Mouse (Mus musculus) layer of hippocampus, postnatal 10 days (tissue): Measurements from ENCODE around the gene Sf3a3. TPM values are rescaled to one million over a fixed set of nuclear protein-coding genes. Genes with fewer than 3 reads are reported as not detected.

Experiments used
- DNase-seq, 2 experiments: peaks; one replicate each; pipeline ENCODE4 v3.0.0; 2021; ENCODE audit warnings: low spot score in 2 of 2
- long read RNA-seq: library from polyadenylated mRNA; stranded (forward); transcript quantifications from one replicate; pipeline ENCODE4 v2.0.0, GENCODE M21; 2023
- total RNA-seq, 2 experiments: library from RNA; stranded (reverse); gene quantifications; 2 replicates each; pipeline ENCODE4 v1.2.3; 2021

Gene Sf3a3
- total RNA-seq = 10 to 100 TPM; 36.8 to 41.3 TPM
- long read RNA-seq, transcript Sf3a3-201 (17 exons, 1,820 nt) = major isoform, 26 of 36 reads
- long read RNA-seq, partial matches to known transcripts = 2 of 36 reads
- long read RNA-seq, other reads (novel, unspliced or antisense) = 7 of 36 reads

GRCm38 (mm10) chr4:124714545-124715481 is at the start of gene Sf3a3:
Sf3a3 (plus strand) TSS chr4:124714776.
- peak; percentile 96 for DNase-seq

GRCm38 (mm10) chr4:124667476-124668033 is 47.0 kb upstream of the Sf3a3 start:
- no peak for DNase-seq

GRCm38 (mm10) chr4:124668078-124668477 is 46.5 kb upstream of the Sf3a3 start:
- no peak for DNase-seq

GRCm38 (mm10) chr4:124670232-124670631 is 44.3 kb upstream of the Sf3a3 start:
- no peak for DNase-seq

- DNase-seq = no peak
Observed at GRCm38 (mm10) chr4:124671583-124671982, 43.0 kb upstream of the Sf3a3 start.

- DNase-seq = peak; percentile 66 to 76
Observed at GRCm38 (mm10) chr4:124672347-124673320, 41.9 kb upstream of the Sf3a3 start.

GRCm38 (mm10) chr4:124674334-124675032 is 40.1 kb upstream of the Sf3a3 start:
- no peak for DNase-seq

GRCm38 (mm10) chr4:124675037-124675436 is 39.5 kb upstream of the Sf3a3 start:
- peak; percentile 71 to 81 for DNase-seq

- DNase-seq = no peak
Observed at GRCm38 (mm10) chr4:124675958-124676357, 38.6 kb upstream of the Sf3a3 start.

- no peak for DNase-seq
Observed at GRCm38 (mm10) chr4:124682270-124682669, 32.3 kb upstream of the Sf3a3 start.

- no peak for DNase-seq
Observed at GRCm38 (mm10) chr4:124683474-124683873, 31.1 kb upstream of the Sf3a3 start.

GRCm38 (mm10) chr4:124685004-124685403 is 29.6 kb upstream of the Sf3a3 start:
- DNase-seq = no peak

- DNase-seq = no peak
Observed at GRCm38 (mm10) chr4:124685453-124685852, 29.1 kb upstream of the Sf3a3 start.

GRCm38 (mm10) chr4:124685897-124686402 is 28.6 kb upstream of the Sf3a3 start:
- DNase-seq = no peak

GRCm38 (mm10) chr4:124691455-124691854 is 23.1 kb upstream of the Sf3a3 start:
- DNase-seq = no peak

GRCm38 (mm10) chr4:124692416-124692861 is 22.1 kb upstream of the Sf3a3 start:
- no peak for DNase-seq

- DNase-seq = peak; percentile 78 to 87
Observed at GRCm38 (mm10) chr4:124693135-124693894, 21.3 kb upstream of the Sf3a3 start, which contains the start of gene Utp11. Utp11 (minus strand) TSS chr4:124693600.

GRCm38 (mm10) chr4:124694572-124694971 is 20.0 kb upstream of the Sf3a3 start:
- DNase-seq = no peak
